Mouse (Mus musculus): Measurements from ENCODE around the gene 4933427I04Rik.

The 4933427I04Rik gene

GRCm38 (mm10) chr4:123859379-123859778 lies at the start of gene 4933427I04Rik:
TSS of gene 4933427I04Rik (plus strand) at chr4:123859679.
- DNase-seq = no peak

DNA sequence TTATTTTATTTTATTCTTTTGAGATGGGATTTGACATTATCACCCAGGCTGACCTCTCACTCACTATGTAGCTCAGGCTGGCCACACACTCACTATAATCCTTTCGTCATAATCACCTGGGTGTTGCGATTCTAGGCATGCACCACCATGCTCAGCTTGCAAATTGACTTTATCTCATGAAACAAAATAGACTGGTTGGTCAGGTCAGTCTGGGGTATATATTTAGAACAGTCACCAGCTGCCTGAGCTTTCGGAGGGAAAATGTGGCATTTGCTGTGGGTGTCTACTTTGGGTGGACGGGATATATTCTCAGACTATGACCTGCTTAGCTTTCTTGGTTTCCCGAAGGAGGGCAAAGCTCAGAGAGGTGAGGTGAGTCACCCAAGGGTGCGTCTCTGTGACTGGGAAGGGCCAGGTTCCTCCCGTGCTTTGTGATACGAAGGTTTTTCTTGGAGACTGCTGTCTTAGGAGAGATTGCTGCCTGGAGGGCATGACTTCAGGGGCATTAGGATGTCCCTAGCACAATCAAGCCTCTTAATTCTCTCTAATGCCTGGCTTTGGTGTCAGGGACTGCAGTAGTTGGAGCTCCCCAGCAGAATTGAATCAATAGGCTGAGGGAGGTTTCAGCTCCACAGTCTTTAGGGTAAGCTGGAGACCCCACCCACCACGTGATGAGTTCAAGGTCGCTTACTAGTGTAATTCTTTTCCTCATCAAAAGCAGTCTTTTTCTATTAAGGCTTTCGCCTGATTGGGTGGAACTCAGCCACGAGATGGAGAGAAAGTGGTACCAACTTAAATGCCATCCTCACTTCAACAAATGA lies 48.8 kb upstream of the 4933427I04Rik start:
- no peak for DNase-seq

GRCm38 (mm10) chr4:123812525-123812924 lies 47.0 kb upstream of the 4933427I04Rik start:
- no peak for DNase-seq

- no peak for DNase-seq
These were observed 45.4 kb upstream of the 4933427I04Rik start for GRCm38 (mm10) chr4:123814030-123814501.

GRCm38 (mm10) chr4:123819093-123819610 lies 40.3 kb upstream of the 4933427I04Rik start:
- DNase-seq = no peak

DNA sequence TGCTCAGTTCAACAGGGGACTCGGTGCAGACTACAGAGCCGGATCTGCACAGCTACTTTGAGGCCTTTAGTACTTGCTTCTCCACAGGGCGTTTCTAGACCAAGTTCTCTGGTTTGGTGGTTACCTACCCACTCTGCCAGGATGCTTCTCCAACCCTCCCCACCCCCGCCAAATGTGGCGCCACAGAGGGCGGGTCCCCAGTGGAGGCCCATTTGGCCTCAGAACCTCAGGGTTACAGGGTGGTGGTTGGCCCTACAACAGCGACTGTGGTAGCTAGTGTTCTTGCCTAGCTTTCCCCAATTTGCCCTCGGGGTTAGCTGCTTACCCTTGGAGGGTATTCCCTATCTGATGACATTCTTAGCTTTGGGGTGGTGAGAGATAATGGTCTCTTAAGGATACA lies 17.4 kb upstream of the 4933427I04Rik start:
- DNase-seq = no peak

GRCm38 (mm10) chr4:123856888-123857287 lies 2.6 kb upstream of the 4933427I04Rik start:
- DNase-seq = no peak

DNA sequence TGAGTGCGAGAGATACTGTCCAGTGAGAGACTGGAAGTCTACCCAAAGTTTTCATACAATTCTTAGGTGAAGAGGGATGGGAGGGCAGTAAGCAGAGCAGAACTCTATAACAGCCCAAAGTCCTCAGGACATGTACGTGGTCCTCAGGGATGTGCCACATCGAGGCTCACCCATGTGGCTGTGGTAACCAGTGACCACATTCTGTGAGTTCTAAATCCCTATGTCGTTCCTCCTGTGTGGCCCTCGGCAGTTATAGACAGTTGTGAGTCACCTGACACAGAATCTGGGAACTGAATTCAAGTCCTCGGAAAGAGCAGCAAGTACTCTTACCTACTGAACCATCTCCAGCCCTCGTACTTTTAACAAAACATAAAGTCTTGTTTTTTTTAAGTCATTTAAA lies 1.4 kb upstream of the 4933427I04Rik start:
- no peak for DNase-seq

GRCm38 (mm10) chr4:123859803-123860202 lies 324 bp downstream of the 4933427I04Rik start:
- no peak for DNase-seq

DNA sequence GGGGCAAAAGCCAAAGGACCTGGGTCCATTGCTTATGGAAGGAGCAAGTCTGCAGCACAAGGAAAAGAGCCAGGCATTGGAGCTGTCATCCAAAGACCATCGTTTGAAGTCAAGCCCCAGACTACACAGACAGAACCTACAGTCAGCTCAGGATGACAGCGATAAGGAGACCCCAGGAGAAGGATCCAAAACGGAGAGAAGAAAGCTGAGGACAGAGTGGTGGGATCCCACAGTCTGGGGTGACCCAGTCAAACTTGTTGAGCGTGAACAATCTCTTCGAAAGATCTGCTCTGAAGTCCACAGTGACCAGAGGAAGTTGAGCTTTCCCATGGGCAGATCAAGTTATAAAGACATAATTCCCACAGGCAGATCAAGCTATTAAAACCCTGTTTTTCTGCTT lies 1.1 kb downstream of the 4933427I04Rik start:
- no peak for DNase-seq

GRCm38 (mm10) chr4:123893726-123894125 lies 34.2 kb downstream of the 4933427I04Rik start:
- DNase-seq = no peak

GRCm38 (mm10) chr4:123894295-123894694 lies 34.8 kb downstream of the 4933427I04Rik start:
- no peak for DNase-seq

DNA sequence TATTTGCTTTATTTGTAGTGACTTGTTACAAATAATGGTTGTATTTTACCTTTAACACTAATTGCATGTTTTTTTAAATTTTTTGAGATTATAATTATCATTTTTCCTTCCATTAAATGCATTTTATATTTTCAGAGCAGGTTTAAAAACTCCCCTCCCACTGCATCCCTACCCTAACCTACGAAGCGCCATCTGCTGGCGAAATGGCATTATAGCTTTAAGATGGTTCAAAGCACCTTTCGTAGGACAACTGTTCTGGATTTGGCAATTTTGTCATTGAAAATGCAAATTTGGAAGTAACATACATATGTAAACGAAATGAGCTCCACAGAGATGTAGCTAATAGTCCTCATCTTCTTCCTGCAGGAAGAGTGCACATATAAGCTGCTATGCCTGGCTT lies 39.2 kb downstream of the 4933427I04Rik start:
- DNase-seq = peak; percentile 69 to 70

DNA sequence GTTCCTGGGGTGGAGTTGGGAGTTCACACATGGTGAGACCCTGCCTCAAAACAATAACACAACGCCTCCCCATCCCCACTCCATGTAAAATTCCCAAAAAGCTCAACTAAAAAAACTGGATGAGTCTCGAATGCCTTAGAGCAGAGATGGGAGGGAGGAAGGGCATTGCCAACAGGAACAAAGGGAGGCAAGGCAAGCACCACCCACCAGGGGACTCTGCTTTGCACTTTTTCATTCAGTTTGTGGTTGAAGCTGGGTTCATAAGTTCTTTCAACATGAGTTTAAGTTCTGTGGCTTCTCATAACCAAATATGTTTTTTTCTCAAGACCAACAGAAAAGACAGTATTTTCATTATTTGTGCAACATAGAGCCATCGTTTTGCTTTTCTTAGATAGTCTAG lies 44.0 kb downstream of the 4933427I04Rik start:
- DNase-seq = peak in 1 of 2 experiments; percentile 9

- peak; percentile 100 for DNase-seq
These were observed 45.0 kb downstream of the 4933427I04Rik start, which contains the start of gene Mycbp for GRCm38 (mm10) chr4:123904333-123905125. TSS of gene Mycbp (plus strand) at chr4:123904832.

DNA sequence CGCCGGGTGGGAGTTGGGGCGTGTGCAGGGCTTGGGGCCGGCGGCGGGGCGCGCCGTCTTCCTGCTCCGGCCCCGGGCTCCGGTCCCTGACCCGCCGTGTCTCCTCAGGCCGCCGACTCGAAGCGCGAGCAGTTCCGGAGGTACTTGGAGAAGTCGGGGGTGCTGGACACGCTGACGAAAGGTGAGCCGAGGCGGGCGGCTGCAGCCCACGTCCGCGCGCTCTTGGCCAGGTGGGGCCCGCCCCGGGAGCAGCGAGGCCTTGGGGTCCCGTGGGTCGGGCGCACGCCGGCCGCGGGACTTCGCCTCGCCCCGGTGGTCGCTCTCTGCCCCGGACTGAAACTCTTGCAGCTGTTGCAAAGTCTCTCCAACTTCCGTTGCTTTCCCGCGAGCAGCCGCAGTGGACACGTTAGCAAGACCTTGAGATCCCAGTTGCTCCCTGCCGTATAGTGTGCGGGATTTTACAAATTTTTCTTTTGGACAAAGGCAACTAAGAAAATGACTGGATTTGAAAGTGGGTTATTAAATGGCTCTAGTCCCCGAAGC lies 45.7 kb downstream of the 4933427I04Rik start:
- no peak for DNase-seq

DNA sequence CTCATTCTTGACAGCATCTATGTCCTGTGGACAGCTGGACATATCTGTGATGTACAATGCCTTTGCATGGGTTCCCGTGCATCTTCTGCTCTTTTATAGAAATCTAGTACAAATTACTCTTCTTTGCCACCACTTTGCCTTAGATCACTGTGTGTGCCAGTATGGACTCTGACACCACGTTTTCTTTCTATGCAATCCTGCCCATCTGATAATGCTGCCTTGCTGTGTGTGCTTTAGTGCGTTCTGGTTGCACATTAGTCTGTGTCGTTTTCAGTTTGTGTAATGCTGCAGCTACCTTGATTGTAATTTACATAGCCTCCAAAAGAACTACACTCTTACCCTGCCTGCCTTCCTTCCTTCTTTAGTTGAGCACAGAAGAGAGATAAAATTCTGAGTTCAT lies 52.0 kb downstream of the 4933427I04Rik start:
- DNase-seq = no peak

GRCm38 (mm10) chr4:123912431-123912830 lies 53.0 kb downstream of the 4933427I04Rik start:
- no peak for DNase-seq
